8 mouse cellular contexts compared by ENCODE assay signal in the genomic region with DNA sequence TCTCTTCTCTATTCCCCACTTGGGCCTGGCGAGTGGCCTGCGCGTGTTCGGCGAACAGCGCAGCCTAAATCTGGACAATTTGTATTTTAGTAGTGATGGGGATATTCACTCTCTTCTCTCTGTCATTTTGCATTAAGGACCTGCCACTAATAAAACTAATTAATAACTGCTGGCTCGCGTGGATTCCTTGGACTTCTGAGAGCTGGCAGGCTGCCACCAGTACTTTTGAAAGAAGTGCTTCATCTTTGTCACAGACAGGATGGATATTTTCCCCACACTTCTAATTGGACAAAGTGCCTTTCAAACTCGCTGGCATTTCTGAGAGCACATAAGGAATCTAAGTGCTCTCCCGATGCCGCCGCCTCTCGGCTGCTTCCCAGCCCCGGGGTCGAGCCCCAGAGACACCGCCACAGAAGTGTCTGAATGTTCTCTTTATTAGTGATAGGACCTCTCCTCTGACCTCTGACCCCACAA. TPM values are rescaled to one million over a fixed set of nuclear protein-coding genes. Genes with fewer than 3 reads are reported as not detected.
A peak's percentile ranks its signal among the peaks of the same experiment; 100 is the strongest.
DNase-seq lines count a peak whose midpoint lies in the region; ATAC-seq lines count a peak whose summit lies in the region.

No protein-coding gene starts in this region.

- no peak overlapping the region for H3K4me3 ChIP-seq in kidney, embryonic 16.5 days (ENCODE audit: low read length)
- no peak overlapping the region for H3K4me3 ChIP-seq in hindbrain, embryonic 15.5 days

- H3K4me2 ChIP-seq in kidney, embryonic 16.5 days (replicated peaks; ENCODE audit: low read depth, low read length) = no peak overlapping the region
- no peak overlapping the region for H3K4me2 ChIP-seq in hindbrain, embryonic 15.5 days

- peaks cover 9% of the 10 kb centered on the region; the same call in 1 of the 2 replicates for H3K4me1 ChIP-seq in kidney, embryonic 16.5 days (ENCODE audit: insufficient read depth, low read length)
- H3K4me1 ChIP-seq in hindbrain, embryonic 15.5 days (replicated peaks) = peaks cover 18% of the 10 kb centered on the region

- H3K27me3 ChIP-seq in kidney, embryonic 16.5 days (ENCODE audit: insufficient read depth, low read length) = no peaks in the 10 kb centered on the region
- no peaks in the 10 kb centered on the region for H3K27me3 ChIP-seq in hindbrain, embryonic 15.5 days

- no peak for ATAC-seq in kidney, embryonic 16.5 days (ENCODE audit: low FRiP score, low TSS enrichment)
- ATAC-seq in hindbrain, embryonic 15.5 days (ENCODE audit: low FRiP score, low read depth) = 0 out of 2 replicates have a peak, but pooled peaks have one; percentile 15
- ATAC-seq in frontal cortex, adult (ENCODE audit: low TSS enrichment) = no peak

- H3K9ac ChIP-seq in kidney, embryonic 16.5 days (replicated peaks; ENCODE audit: low read length) = no peak overlapping the region
- H3K9ac ChIP-seq in hindbrain, embryonic 15.5 days = no peak overlapping the region

- H3K27ac ChIP-seq in kidney, embryonic 16.5 days (ENCODE audit: low read length) = no peak overlapping the region
- peak overlapping the region; percentile 63 for H3K27ac ChIP-seq in hindbrain, embryonic 15.5 days (replicated peaks)

- DNase-seq in kidney, adult 11 months = peak; percentile 8
- peak; percentile 25 to 34 for DNase-seq in cerebellum, postnatal 36 days
- DNase-seq in lung, postnatal 14 days = peak; percentile 60
- no peak for DNase-seq in urinary bladder, postnatal 25 days (ENCODE audit: low spot score)
- no peak for DNase-seq in frontal cortex, adult 2 months (ENCODE audit: extremely low spot score in 1 of 2, low spot score in 1 of 2)

- 48% methylated on average over 16 of the region's 16 CpGs for WGBS in kidney, embryonic 16.5 days
- WGBS in hindbrain, embryonic 15.5 days = 31% methylated on average over 16 of the region's 16 CpGs

- H3K9me3 ChIP-seq in kidney, embryonic 16.5 days (ENCODE audit: low read length) = no peaks in the 10 kb centered on the region
- no peaks in the 10 kb centered on the region for H3K9me3 ChIP-seq in hindbrain, embryonic 15.5 days

- H3K36me3 ChIP-seq in kidney, embryonic 16.5 days (ENCODE audit: insufficient read depth, low read length) = no peaks in the 10 kb centered on the region
- no peaks in the 10 kb centered on the region for H3K36me3 ChIP-seq in hindbrain, embryonic 15.5 days

RNA-seq across cellular contexts. Expression of a gene that starts 41.9 kb away (rescaled TPM):
- 9.4 and 9.5 TPM in 2 replicates for polyA plus RNA-seq in kidney, embryonic 16.5 days (2015; fragmentation: Nextera tagmentation; extraction: Ambion mirVana)
- polyA plus RNA-seq in hindbrain, embryonic 15.5 days (2015; fragmentation: Nextera tagmentation; extraction: Ambion mirVana) = 33.2 and 48.5 TPM in 2 replicates
- polyA plus RNA-seq in frontal cortex, adult 2 months (2012; rRNA removed) = 15.5 and 18.1 TPM in 2 replicates

Comparison
In these comparisons a context has a peak if more than half of its experiments do, and no peak if none do; other contexts are left out.
1. DNase-seq: peak in kidney, adult 11 months (single experiment), cerebellum, postnatal 36 days (2 of 2) and lung, postnatal 14 days (single experiment); none in urinary bladder, postnatal 25 days (single experiment) and frontal cortex, adult 2 months (0 of 2).